Mouse (Mus musculus): ENCODE measurements around the gene Bcar3.

DNA sequence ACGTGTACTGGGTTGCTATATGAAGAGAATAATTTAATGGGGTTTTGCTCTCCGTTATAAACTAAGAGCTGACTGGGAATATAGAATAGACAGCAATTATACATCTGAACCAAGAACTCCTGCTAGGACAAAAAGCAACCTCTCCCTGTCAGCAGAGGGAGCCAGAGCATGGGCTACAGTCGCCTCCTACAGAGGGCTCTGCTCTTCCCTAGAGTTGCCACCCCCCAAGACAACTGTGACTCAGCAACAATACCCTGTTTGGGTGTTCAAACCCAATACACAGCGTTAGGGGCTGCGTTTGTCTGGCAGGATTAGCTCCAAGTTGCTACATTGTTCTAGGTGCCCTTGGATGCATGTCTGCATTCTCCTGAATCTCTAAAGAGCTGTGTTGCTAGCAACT, 1.6 kb downstream of the Bcar3 start:
- TF ChIP-seq CTCF (IDR thresholded peaks at IDR 0.05; ENCODE audit: low read depth, low read length) = peak; percentile 93
- peak; percentile 85 for TF ChIP-seq EP300 (IDR thresholded peaks at IDR 0.05; ENCODE audit: insufficient read depth, low read depth, low read length)
